Mouse (Mus musculus): ENCODE measurements around the gene Zfp57. TPM values are rescaled to one million over a fixed set of nuclear protein-coding genes. Genes with fewer than 3 reads are reported as not detected.

Gene Zfp57
- polyA plus RNA-seq, 1 experiment from 2014 or later = 80.7 TPM

- Histone ChIP-seq H3K27ac (ENCODE audit: low read depth) (peak within 1 kb of the TSS; percentile 81), H3K36me3 (ENCODE audit: insufficient read depth) (no peaks in the 10 kb centered on the region), H3K9ac (peak within 1 kb of the TSS; percentile 87), H3K9me3 (ENCODE audit: low read depth, low read length) (no peaks in the 10 kb centered on the region), H3K4me3 (ENCODE audit: low read depth, low read length) (peak within 1 kb of the TSS; percentile 79), H3K4me2 (peak within 1 kb of the TSS; percentile 86), H3K4me1 (ENCODE audit: insufficient read depth) (0 out of 2 replicates have a peak, but pooled peaks cover 6% of the 10 kb centered on the region), H3K27me3 (ENCODE audit: insufficient read depth, low read length) (no peaks in the 10 kb centered on the region; the same call in 1 of the 2 replicates)
- under 1% methylated on average over 40 of the region's 55 CpGs for WGBS
- TF ChIP-seq CTCF (IDR thresholded peaks at IDR 0.05; ENCODE audit: low read depth) = no peak
- DNase-seq (peak; percentile 89), ATAC-seq (ENCODE audit: insufficient read depth) (peak; percentile 87)
These were observed 44.8 kb downstream of the Zfp57 start, which contains the start of gene Gabbr1 for GRCm38 (mm10) chr17:37045611-37046311. Gene Gabbr1 (plus strand): TSS chr17:37045966.

GRCm38 (mm10) chr17:37046312-37047112 lies 45.5 kb downstream of the Zfp57 start:
- no peaks in the 10 kb centered on the region; the same call in 1 of the 2 replicates for H3K27me3 ChIP-seq (ENCODE audit: insufficient read depth, low read length)
- ATAC-seq (ENCODE audit: insufficient read depth) (peak; percentile 74), DNase-seq (peak; percentile 63)
- H3K4me2 ChIP-seq = peak overlapping the region; percentile 86
- no peaks in the 10 kb centered on the region for H3K36me3 ChIP-seq (ENCODE audit: insufficient read depth)
- TF ChIP-seq CTCF (IDR thresholded peaks at IDR 0.05; ENCODE audit: low read depth) = peak; percentile 26; the same call in 1 of the 2 replicates
- peak overlapping the region; percentile 79 for H3K4me3 ChIP-seq (ENCODE audit: low read depth, low read length)
- H3K9ac ChIP-seq = peak overlapping the region; percentile 87
- under 1% methylated on average over 47 of the region's 58 CpGs for WGBS
- peak overlapping the region; percentile 81 for H3K27ac ChIP-seq (ENCODE audit: low read depth)
- 0 out of 2 replicates have a peak, but pooled peaks cover 6% of the 10 kb centered on the region for H3K4me1 ChIP-seq (ENCODE audit: insufficient read depth)
- no peaks in the 10 kb centered on the region for H3K9me3 ChIP-seq (ENCODE audit: low read depth, low read length)

GRCm38 (mm10) chr17:37047332-37047976 lies 46.5 kb downstream of the Zfp57 start:
- H3K9me3 ChIP-seq (ENCODE audit: low read depth, low read length) = no peaks in the 10 kb centered on the region
- no peak for TF ChIP-seq CTCF (IDR thresholded peaks at IDR 0.05; ENCODE audit: low read depth)
- no peak for DNase-seq
- ATAC-seq (ENCODE audit: insufficient read depth) = no peak
- H3K4me1 ChIP-seq (ENCODE audit: insufficient read depth) = 0 out of 2 replicates have a peak, but pooled peaks cover 6% of the 10 kb centered on the region
- peak overlapping the region; percentile 87 for H3K9ac ChIP-seq
- no peaks in the 10 kb centered on the region for H3K36me3 ChIP-seq (ENCODE audit: insufficient read depth)
- H3K27ac ChIP-seq (ENCODE audit: low read depth) = no peak overlapping the region
- WGBS = 24% methylated on average over 19 of the region's 19 CpGs
- H3K4me3 ChIP-seq (ENCODE audit: low read depth, low read length) = peak overlapping the region; percentile 79; the same call in 1 of the 2 replicates
- peak overlapping the region; percentile 86 for H3K4me2 ChIP-seq
- no peaks in the 10 kb centered on the region; the same call in 1 of the 2 replicates for H3K27me3 ChIP-seq (ENCODE audit: insufficient read depth, low read length)

GRCm38 (mm10) chr17:37047981-37048380 lies 47.0 kb downstream of the Zfp57 start:
- Histone ChIP-seq H3K9ac (no peak overlapping the region), H3K27ac (ENCODE audit: low read depth) (no peak overlapping the region), H3K36me3 (ENCODE audit: insufficient read depth) (no peaks in the 10 kb centered on the region), H3K9me3 (ENCODE audit: low read depth, low read length) (no peaks in the 10 kb centered on the region), H3K4me2 (no peak overlapping the region), H3K27me3 (ENCODE audit: insufficient read depth, low read length) (no peaks in the 10 kb centered on the region; the same call in 1 of the 2 replicates), H3K4me3 (ENCODE audit: low read depth, low read length) (no peak overlapping the region), H3K4me1 (ENCODE audit: insufficient read depth) (0 out of 2 replicates have a peak, but pooled peaks cover 6% of the 10 kb centered on the region)
- DNase-seq (peak; percentile 60), ATAC-seq (ENCODE audit: insufficient read depth) (no peak)
- peak; percentile 47 for TF ChIP-seq CTCF (IDR thresholded peaks at IDR 0.05; ENCODE audit: low read depth)
- 30% methylated on average over 3 of the region's 3 CpGs for WGBS

DNA sequence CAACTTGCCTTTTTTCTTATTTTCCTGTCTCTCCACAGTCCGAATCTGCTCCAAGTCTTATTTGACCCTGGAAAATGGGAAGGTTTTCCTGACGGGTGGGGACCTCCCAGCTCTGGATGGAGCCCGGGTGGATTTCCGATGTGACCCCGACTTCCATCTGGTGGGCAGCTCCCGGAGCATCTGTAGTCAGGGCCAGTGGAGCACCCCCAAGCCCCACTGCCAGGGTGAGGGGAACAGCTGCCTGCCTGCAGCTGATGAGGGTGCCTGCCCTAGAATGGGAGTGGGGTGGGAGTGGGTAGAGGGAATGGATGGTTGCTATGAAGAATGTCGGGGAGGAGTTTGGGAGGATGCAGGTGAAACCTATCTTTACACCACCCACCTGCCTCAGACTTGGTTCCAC lies 47.4 kb downstream of the Zfp57 start:
- H3K4me3 ChIP-seq (ENCODE audit: low read depth, low read length) = no peak overlapping the region
- no peaks in the 10 kb centered on the region for H3K36me3 ChIP-seq (ENCODE audit: insufficient read depth)
- H3K4me1 ChIP-seq (ENCODE audit: insufficient read depth) = 0 out of 2 replicates have a peak, but pooled peaks cover 6% of the 10 kb centered on the region
- no peak for ATAC-seq (ENCODE audit: insufficient read depth)
- H3K4me2 ChIP-seq = no peak overlapping the region
- H3K27me3 ChIP-seq (ENCODE audit: insufficient read depth, low read length) = no peaks in the 10 kb centered on the region; the same call in 1 of the 2 replicates
- DNase-seq = no peak
- no peak overlapping the region for H3K27ac ChIP-seq (ENCODE audit: low read depth)
- 57% methylated on average over 7 of the region's 7 CpGs for WGBS
- H3K9me3 ChIP-seq (ENCODE audit: low read depth, low read length) = no peaks in the 10 kb centered on the region
- H3K9ac ChIP-seq = no peak overlapping the region
- no peak for TF ChIP-seq CTCF (IDR thresholded peaks at IDR 0.05; ENCODE audit: low read depth)

DNA sequence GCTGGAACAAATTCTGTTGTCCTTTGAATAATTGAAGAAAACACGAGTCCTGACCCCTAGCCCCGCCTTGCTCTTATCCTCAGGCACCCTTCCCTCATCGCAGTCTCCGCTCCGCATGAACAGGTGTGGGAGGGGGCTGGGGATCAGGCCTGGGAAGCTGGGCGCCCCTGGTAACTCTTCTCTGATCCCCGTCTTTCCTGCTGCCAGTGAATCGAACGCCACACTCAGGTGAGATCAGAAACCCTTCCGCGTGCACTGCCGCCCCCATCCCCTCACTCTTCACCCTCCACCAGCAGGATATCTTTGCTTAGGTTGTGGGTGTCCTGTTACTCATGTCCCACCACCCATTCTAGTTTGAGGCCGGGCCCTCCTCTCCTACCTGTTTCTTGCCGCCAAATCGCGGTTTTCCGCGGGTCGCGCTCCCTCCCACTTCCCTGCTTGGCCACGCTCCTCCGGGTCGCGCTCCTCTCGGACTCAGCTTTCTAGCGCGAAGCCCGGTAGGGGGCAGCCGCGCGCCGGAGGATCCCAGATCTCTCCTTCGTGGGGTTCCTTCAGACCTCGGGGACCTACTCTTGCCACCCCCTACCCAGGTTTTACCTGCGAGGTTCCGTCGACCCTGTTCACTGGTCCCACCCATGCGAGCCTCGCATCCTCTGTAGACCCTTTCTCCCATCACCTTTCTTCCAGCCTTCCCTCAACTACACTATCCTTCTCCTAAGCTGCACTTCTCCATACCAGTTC lies 48.8 kb downstream of the Zfp57 start:
- peak overlapping the region; percentile 50 for H3K4me3 ChIP-seq (ENCODE audit: low read depth, low read length)
- peak; percentile 2; the same call in 1 of the 2 replicates for ATAC-seq (ENCODE audit: insufficient read depth)
- H3K4me2 ChIP-seq = peak overlapping the region; percentile 83
- peaks cover 11% of the 10 kb centered on the region; the same call in 1 of the 2 replicates for H3K36me3 ChIP-seq (ENCODE audit: insufficient read depth)
- 5% methylated on average over 39 of the region's 39 CpGs for WGBS
- H3K27me3 ChIP-seq (ENCODE audit: insufficient read depth, low read length) = no peaks in the 10 kb centered on the region; the same call in 1 of the 2 replicates
- H3K27ac ChIP-seq (ENCODE audit: low read depth) = no peak overlapping the region
- no peak overlapping the region for H3K9ac ChIP-seq
- peak; percentile 64 for TF ChIP-seq CTCF (IDR thresholded peaks at IDR 0.05; ENCODE audit: low read depth)
- H3K4me1 ChIP-seq (ENCODE audit: insufficient read depth) = 0 out of 2 replicates have a peak, but pooled peaks cover 6% of the 10 kb centered on the region
- H3K9me3 ChIP-seq (ENCODE audit: low read depth, low read length) = no peaks in the 10 kb centered on the region
- peak; percentile 82 for DNase-seq
